Mouse (Mus musculus): Measurements from ENCODE around the gene Adora1. TPM values are rescaled to one million over a fixed set of nuclear protein-coding genes. Genes with fewer than 3 reads are reported as not detected.

Adora1 gene
- polyA plus RNA-seq, 1 experiment, result 6.2 TPM

GRCm38 (mm10) chr1:134194298-134195022 is 40.8 kb downstream of the Adora1 start:
- DNase-seq (ENCODE audit: low spot score), result no peak

GRCm38 (mm10) chr1:134193674-134194197 is 41.5 kb downstream of the Adora1 start:
- DNase-seq (ENCODE audit: low spot score), result no peak

- DNase-seq (ENCODE audit: low spot score), result no peak
These were observed 42.1 kb downstream of the Adora1 start, which contains the start of gene Mybph for GRCm38 (mm10) chr1:134193126-134193525. Gene Mybph, plus strand, starts transcription at chr1:134193448.

GRCm38 (mm10) chr1:134192024-134192423 is 43.2 kb downstream of the Adora1 start:
- no peak for DNase-seq (ENCODE audit: low spot score)

DNA sequence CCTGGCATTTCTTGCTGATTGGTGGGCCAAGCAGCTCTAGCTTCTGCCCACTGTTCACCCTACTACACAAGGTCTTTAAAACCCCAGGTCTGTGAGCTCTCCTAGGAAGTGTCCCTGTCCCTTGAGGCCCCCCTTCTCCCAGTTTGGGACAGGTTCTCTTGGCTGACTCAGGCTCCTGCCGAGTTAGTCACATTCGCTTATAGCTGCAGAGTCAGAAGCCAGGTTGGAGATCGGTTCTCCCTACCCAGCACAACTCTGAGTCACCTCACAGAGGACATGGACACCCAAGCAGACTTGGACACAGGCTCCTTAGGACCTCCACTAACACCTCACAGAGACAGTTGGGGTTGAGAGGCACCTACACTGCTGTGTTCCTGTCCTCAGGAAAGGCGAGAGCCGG is 44.0 kb downstream of the Adora1 start:
- no peak for DNase-seq (ENCODE audit: low spot score)

DNA sequence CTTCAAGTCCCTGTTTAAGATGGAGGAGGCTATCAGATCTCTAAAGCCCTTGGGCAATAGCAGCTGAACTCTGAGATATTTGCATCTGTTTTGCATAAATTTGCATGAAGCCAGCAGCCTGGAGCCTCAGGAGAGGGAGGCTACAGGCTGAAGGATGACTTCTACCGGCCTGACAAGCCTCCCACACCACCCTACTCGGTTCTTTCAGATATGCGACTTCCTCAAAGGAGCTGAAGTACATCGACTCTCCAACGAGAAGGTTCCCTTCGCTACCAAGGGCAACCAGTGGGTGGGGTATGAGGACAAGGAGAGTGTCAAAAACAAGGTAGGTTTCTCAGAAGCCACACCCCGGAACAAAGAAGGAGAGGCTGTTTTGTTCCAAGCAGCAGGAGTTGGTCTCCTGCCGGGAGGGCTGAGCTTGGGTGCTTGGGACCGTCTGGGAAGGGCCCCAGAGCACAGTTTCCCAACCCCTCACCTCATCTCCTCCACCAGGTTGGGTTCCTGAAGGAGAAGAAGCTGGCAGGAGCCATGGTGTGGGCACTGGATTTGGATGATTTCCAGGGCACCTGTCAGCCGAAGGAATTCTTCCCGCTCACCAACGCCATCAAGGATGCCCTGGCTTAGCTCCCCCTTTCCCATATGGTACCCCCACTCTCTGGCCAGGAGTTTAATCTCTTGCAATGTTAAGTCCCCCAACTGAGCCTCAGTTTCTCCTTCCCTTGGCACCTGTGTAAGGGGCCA is 46.1 kb downstream of the Adora1 start:
- DNase-seq (ENCODE audit: low spot score), result no peak

- DNase-seq (ENCODE audit: low spot score), result no peak
These were observed 47.0 kb downstream of the Adora1 start for GRCm38 (mm10) chr1:134188217-134188616.

DNA sequence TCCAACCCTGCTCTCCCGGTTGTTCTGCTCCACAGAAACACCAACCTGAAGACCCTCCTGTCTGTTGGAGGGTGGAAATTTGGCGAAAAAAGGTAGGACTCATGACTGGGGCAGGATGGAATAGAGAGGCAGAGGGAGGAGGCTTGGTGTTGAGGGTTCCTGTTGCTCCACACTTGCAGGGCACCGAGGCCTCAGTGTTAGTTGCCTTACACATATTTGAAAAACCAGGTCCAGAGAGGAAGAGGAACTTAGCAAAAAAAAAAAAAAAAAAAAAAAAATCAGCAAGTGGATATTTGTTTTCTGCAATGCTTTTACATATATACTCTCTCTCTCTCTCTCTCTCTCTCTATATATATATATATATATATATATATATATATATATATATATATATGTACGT is 51.1 kb downstream of the Adora1 start:
- no peak for DNase-seq (ENCODE audit: low spot score)

- no peak for DNase-seq (ENCODE audit: low spot score)
These were observed 53.2 kb downstream of the Adora1 start, which contains the start of gene Chil1 for GRCm38 (mm10) chr1:134182025-134182424. Gene Chil1, plus strand, starts transcription at chr1:134182176.

DNA sequence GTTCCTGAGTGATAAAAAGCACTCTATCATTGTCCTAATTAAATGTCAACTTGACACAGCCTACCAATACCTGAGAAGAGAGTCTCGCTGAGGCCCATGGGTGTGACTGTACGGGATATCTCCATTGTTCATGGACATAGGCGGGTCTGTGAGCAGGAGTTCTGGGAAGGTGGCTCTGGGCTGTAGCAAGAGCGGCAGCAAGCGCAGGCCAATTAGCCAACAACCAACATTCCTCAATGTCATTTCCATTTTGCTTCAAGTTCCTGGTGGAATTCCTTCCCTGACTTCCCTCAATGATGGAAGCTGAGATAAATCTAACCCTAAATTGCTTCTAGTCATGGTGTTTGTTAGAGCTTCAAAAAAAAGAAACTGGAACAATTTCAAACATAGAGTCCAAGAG is 57.3 kb downstream of the Adora1 start:
- no peak for DNase-seq (ENCODE audit: low spot score)

- no peak for DNase-seq (ENCODE audit: low spot score)
These were observed 62.1 kb downstream of the Adora1 start for GRCm38 (mm10) chr1:134173081-134173480.

DNA sequence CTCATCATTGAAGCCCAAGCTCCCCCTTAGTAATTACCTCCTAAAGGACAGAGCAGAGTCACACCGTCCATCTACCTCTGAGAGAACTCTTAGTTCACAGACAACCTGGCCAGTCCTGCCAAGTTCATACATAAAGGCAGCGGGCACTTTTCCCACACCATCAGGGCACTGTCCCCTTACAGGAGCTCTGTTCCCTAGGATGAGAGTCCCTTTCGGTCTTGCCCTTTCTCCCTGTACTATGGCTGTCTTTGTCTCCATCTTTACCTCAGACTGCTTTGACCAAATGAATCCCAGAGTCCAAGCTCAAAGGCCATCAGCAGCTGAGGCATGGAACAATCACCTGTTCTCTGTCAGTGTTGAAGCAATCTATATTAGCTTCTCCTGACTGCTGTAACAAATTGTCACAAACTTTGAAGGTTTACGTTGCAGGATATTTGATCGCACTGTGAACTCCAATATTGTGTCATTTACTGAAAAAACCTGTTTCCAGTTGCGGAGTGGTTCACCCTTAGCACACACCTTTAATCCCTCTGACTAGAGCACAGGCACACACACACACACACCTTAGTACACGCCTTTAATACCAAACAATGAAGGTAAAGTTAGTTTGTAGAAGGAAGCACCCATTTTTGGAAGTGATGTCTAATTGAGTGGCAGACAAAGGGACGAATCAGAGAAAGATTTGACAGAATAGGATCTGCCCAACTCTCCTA is 66.1 kb downstream of the Adora1 start:
- DNase-seq (ENCODE audit: low spot score), result no peak

DNA sequence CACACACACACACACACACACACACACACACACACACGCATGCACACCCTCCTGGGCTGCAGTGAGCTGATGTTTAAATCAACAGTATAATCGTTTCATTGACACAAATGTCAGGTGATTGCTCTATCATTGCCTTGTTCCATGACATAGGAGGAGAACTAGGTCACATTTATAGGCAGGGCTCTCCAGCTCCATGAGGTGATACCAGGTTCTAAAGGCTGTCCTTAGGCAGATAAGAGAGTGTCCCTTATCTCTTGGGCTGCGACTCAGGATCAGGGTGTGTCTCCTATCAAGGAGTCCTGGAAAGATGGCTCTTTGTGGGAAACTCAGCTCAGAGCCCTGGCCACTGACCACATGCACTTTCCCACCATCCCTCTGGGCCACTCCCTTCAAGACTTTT is 66.7 kb downstream of the Adora1 start:
- DNase-seq (ENCODE audit: low spot score), result no peak

GRCm38 (mm10) chr1:134167416-134168305 is 67.6 kb downstream of the Adora1 start:
- no peak for DNase-seq (ENCODE audit: low spot score)

GRCm38 (mm10) chr1:134166547-134166946 is 68.7 kb downstream of the Adora1 start:
- no peak for DNase-seq (ENCODE audit: low spot score)

GRCm38 (mm10) chr1:134164454-134164853 is 70.8 kb downstream of the Adora1 start:
- no peak for DNase-seq (ENCODE audit: low spot score)

DNA sequence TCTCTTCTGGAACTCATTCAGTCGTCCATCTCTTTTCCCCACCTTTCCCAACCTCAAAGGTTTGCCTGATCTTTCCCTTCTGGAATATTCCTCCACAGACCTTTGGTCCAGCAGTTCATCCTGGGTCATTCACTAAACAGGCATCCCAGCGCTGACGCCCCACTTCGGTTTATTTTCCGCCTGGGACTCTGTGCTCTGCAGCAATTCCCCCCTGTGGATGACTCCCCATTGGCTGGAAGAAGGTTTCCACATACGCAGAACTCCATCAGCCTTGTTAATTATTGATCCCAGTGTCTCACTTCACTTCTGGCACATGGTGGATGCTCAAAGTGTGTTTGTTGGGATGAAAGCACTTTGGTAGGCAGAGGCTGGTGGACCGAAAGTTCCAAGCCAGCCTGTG is 71.8 kb downstream of the Adora1 start:
- DNase-seq (ENCODE audit: low spot score), result no peak

DNA sequence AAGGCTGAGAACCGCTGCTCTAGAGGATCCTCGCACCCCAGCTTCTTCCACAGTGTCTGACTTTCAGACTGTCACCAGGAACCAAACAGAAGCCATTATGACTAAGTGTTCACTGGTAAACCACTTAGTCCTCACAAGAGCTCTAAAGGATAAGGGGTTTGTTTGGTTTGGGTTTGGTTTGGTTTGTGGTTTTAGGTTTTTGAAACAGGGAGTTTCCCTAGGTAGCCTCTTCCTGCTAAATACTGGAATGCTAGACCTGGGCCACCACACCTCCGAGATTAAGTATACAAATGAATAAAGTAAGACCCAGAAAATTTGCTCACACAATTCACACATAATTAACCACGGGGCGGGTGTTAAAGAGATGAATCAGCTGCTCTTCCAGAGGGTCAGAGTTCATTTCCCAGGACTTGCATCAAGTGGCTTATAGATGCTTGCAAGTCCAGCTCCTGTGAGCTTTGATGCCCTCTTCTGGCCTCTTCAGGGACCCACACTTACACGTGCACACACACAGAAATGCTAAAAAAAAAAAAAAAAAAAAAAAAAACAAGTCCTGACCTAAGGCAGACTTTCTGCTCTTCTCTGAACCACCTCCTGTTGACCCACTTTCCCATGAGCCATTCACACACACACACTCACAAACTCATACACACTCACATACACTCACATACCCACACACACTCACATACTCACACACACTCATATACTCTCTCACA is 72.6 kb downstream of the Adora1 start:
- no peak for DNase-seq (ENCODE audit: low spot score)

GRCm38 (mm10) chr1:134161399-134161798 is 73.8 kb downstream of the Adora1 start:
- DNase-seq (ENCODE audit: low spot score), result no peak

DNA sequence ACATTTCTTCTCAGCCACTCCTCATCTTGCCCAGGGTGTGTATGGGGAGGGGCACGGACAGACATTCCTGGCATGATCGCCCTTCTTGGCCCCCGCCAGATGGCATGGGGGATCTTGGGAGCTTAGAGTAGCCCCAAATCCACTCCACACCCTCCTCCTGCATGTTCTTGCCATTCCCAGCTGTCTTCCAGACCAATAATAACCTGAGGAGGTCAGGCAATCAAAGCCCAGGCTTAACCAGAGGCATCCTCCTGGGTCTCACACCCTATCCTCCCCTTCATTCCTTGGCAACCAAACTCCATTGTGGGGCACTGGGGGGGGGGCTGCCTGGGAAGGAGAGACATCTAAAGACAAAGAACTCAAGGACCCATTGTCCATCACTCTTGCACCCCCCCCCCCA is 74.8 kb downstream of the Adora1 start:
- DNase-seq (ENCODE audit: low spot score), result no peak

DNA sequence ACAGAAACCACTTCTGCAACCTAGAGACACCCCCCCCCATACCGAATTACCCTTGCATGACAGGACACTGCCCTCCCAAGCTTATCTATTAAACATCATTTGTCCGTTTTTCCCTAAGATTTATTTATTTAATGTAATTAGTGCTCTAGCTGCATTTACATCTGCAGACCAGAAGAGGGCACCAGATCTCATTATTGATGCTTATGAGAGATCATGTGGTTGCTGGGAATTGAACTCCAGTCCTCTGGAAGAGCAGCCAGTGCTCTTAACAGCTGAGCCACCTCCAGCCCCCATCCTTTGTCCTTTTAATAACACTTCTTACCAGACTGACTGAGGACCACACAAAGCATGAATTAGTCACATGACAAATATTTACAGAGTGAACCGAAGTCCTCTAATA is 80.6 kb downstream of the Adora1 start:
- DNase-seq (ENCODE audit: low spot score), result no peak

Data from urinary bladder, adult 2 months (tissue).